Mouse (Mus musculus) brain, embryonic 14.5 days (tissue): ENCODE results near the gene Tmem151b.

Source experiments
- CTCF ChIP-seq: fragments of 200-500 bp; IDR thresholded peaks from 2 replicates; pipeline ENCODE4 v1.5.1; 2012; ENCODE audit warnings: inconsistent platforms, mild to moderate bottlenecking, moderate library complexity, borderline replicate concordance; ENCODE audit not compliant: insufficient read depth, insufficient read length; ENCODE audit errors: extremely low read depth
- POLR2A ChIP-seq: fragments of 200-500 bp; IDR thresholded peaks from 2 replicates; pipeline ENCODE4 v1.6.1; 2012; ENCODE audit warnings: mild to moderate bottlenecking, inconsistent platforms, borderline replicate concordance; ENCODE audit not compliant: poor library complexity, insufficient read depth, insufficient read length, severe bottlenecking; ENCODE audit errors: extremely low read depth

GRCm38 (mm10) chr17:45563655-45564530 lies 14.4 kb upstream of the Tmem151b start, which contains the start of gene Slc35b2:
- TF ChIP-seq CTCF: peak; percentile 83
- peak; percentile 83 for TF ChIP-seq POLR2A
